Mouse (Mus musculus) liver, postnatal 0 days (tissue): ENCODE measurements around the gene Tbxas1. TPM values are rescaled to one million over a fixed set of nuclear protein-coding genes. Genes with fewer than 3 reads are reported as not detected.
A peak's percentile ranks its signal among the peaks of the same experiment; 100 is the strongest.

Experiments used
- ATAC-seq: fragments of 200-750 bp; cut with Nextera tagmentation; 2 replicates; pipeline ENCODE4 v1.8.0; 2017; ENCODE audit warnings: mild to moderate bottlenecking, moderate library complexity
- DNase-seq: peaks from one replicate; pipeline ENCODE4 v3.0.0-alpha.2; 2016
- H3K27ac ChIP-seq: fragments of 300-500 bp; sonication (generic); 2 replicates; pipeline ENCODE4 v1.5.1; 2014; ENCODE audit warnings: antibody characterized with exemption, moderate library complexity, mild to moderate bottlenecking, low read depth
- H3K27me3 ChIP-seq: fragments of 300-500 bp; sonication (generic); 2 replicates; pipeline ENCODE4 v1.6.1; 2014; ENCODE audit warnings: low read length, control low read depth, mixed read lengths; ENCODE audit not compliant: insufficient read depth
- H3K36me3 ChIP-seq: fragments of 300-500 bp; sonication (generic); replicated peaks from 2 replicates; pipeline ENCODE4 v1.6.1; 2014; ENCODE audit warnings: mild to moderate bottlenecking, control low read depth, low read length, moderate library complexity, mixed read lengths; ENCODE audit not compliant: insufficient read depth
- H3K4me1 ChIP-seq: fragments of 300-500 bp; sonication (generic); 2 replicates; pipeline ENCODE4 v1.6.1; 2014; ENCODE audit warnings: antibody characterized with exemption, mild to moderate bottlenecking, control low read depth; ENCODE audit not compliant: insufficient read depth
- H3K4me2 ChIP-seq: fragments of 300-500 bp; sonication (generic); 2 replicates; pipeline ENCODE4 v1.6.1; 2014; ENCODE audit warnings: low read depth, mild to moderate bottlenecking, low read length, moderate library complexity, mixed read lengths
- H3K4me3 ChIP-seq: fragments of 300-500 bp; sonication (generic); 2 replicates; pipeline ENCODE4 v1.5.1; 2014; ENCODE audit warnings: low read depth, low read length
- H3K9ac ChIP-seq: fragments of 300-500 bp; sonication (generic); replicated peaks from 2 replicates; pipeline ENCODE4 v1.6.1; 2014; ENCODE audit warnings: mild to moderate bottlenecking, moderate library complexity
- H3K9me3 ChIP-seq: fragments of 300-500 bp; sonication (generic); 2 replicates; pipeline ENCODE4 v1.6.1; 2016; ENCODE audit warnings: mild to moderate bottlenecking, control low read depth, low read length, mixed read lengths
- CTCF ChIP-seq: sonication (generic); IDR thresholded peaks from 2 replicates; pipeline ENCODE4 v1.5.1; 2016; ENCODE audit warnings: antibody characterized with exemption, low read depth
- EP300 ChIP-seq: IDR thresholded peaks from 2 replicates; pipeline ENCODE4 v1.6.1; 2016; ENCODE audit warnings: antibody characterized with exemption, low read depth, mild to moderate bottlenecking
- WGBS: fragments of 180-500 bp; shearing (Covaris S2); extraction: QIAGEN DNeasy Blood & Tissue Kit; methylation state at CpG from one replicate; pipeline ENCODE4 v1.1.7; 2014; ENCODE audit not compliant: insufficient replicate concordance; 5-methylcytosine and 5-hydroxymethylcytosine counted together
- polyA plus RNA-seq: library from polyadenylated mRNA; unstranded; fragments of >200 nt; fragmentation: Nextera tagmentation; extraction: Ambion mirVana; gene quantifications from 2 replicates; pipeline ENCODE4 v1.2.1, GENCODE M21; 2015

The Tbxas1 gene
- polyA plus RNA-seq, 1 experiment from 2014 or later, result 10.3 TPM

- TF ChIP-seq EP300 (no peak), CTCF (no peak)
These were observed 1.9 kb upstream of the Tbxas1 start for GRCm38 (mm10) chr6:38873316-38873715.

DNA sequence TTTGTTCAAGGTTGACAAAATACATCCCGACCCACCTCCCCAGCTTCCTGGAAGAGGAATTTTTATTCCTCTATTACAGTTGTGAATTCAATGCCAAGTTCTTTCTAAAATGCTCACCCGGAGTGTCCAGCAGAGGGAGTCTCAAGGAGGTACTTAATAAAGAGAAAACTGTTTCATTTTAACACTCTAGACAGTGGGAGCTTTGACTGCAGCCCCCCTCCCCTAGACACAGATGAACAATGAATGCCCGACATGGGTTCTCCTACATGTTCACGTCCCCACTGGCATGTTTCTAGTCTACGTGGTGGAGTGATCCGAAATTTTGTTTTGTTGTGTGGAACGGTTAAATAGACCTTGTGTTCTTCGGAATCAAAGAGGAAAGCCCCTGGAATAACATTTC lies 1.2 kb upstream of the Tbxas1 start:
- no peaks in the 10 kb centered on the region for H3K27me3 ChIP-seq
- ATAC-seq (no peak), DNase-seq (peak; percentile 71)
- H3K36me3 ChIP-seq, result peaks cover 14% of the 10 kb centered on the region
- H3K4me2 ChIP-seq, result peak overlapping the region; percentile 72
- H3K9ac ChIP-seq, result peak overlapping the region; percentile 100
- H3K27ac ChIP-seq, result peak overlapping the region; percentile 99
- WGBS, result 8% methylated on average over 8 of the region's 8 CpGs
- no peak for TF ChIP-seq EP300
- TF ChIP-seq CTCF, result peak; percentile 75
- peaks cover 39% of the 10 kb centered on the region for H3K4me1 ChIP-seq
- H3K4me3 ChIP-seq, result peak overlapping the region; percentile 99
- no peaks in the 10 kb centered on the region for H3K9me3 ChIP-seq

More at GRCm38 (mm10) chr6:38873316-38873715, 1.9 kb upstream of the Tbxas1 start:
- WGBS, result 54% methylated on average over 1 of the region's 1 CpGs
- Histone ChIP-seq H3K9ac (peak overlapping the region; percentile 100), H3K4me3 (peak overlapping the region; percentile 99), H3K36me3 (peaks cover 17% of the 10 kb centered on the region), H3K9me3 (no peaks in the 10 kb centered on the region), H3K4me1 (peaks cover 39% of the 10 kb centered on the region), H3K4me2 (peak overlapping the region; percentile 72), H3K27ac (peak overlapping the region; percentile 99), H3K27me3 (no peaks in the 10 kb centered on the region)
- DNase-seq (no peak), ATAC-seq (no peak)

DNA sequence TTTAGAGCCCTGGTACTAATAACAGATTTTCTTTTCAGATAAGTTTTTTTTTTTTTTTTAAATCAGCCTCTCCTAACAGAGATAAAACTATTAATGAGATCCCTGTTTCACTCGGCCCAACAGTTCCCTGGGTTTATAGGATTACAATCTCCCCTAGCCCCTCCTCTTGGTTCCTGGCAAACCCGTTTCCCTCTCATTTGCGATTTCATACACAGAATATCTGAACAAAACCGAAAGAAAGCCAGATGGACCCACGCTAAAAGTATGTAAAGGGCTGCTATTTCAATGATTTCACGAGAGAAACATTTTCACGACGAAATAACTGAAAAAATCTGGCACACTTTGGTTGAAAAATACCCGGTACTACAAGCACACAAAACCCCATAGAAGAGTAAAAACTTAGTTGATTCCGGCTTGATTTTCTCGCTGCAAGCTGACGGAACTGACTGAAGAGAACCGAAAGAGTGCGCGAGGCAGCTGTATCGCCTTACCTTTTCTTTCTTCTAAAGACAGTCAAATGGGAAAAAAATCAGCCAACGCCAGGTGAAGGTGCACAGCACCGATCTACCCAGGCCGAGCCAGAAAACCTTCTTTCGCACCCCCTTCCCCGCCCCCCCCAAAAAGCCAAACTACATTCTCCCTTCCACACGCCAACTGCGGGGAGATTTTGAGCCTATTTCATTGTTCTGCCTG lies 493 bp upstream of the Tbxas1 start:
- Histone ChIP-seq H3K4me3 (peak overlapping the region; percentile 99), H3K4me2 (peak overlapping the region; percentile 72), H3K36me3 (peaks cover 14% of the 10 kb centered on the region), H3K4me1 (peaks cover 39% of the 10 kb centered on the region), H3K9me3 (no peaks in the 10 kb centered on the region), H3K27me3 (no peaks in the 10 kb centered on the region), H3K27ac (peak overlapping the region; percentile 99), H3K9ac (peak overlapping the region; percentile 100)
- TF ChIP-seq EP300, result no peak; the same call in 1 of the 2 replicates
- TF ChIP-seq CTCF, result no peak
- DNase-seq (peak; percentile 51), ATAC-seq (no peak)
- under 1% methylated on average over 23 of the region's 23 CpGs for WGBS

- Histone ChIP-seq H3K9me3 (no peaks in the 10 kb centered on the region), H3K9ac (peak within 1 kb of the TSS; percentile 100), H3K4me3 (peak within 1 kb of the TSS; percentile 99), H3K4me1 (peaks cover 28% of the 10 kb centered on the region), H3K4me2 (peak within 1 kb of the TSS; percentile 72), H3K36me3 (peaks cover 8% of the 10 kb centered on the region), H3K27me3 (no peaks in the 10 kb centered on the region), H3K27ac (peak within 1 kb of the TSS; percentile 99)
- DNase-seq (peak; percentile 90), ATAC-seq (peak; percentile 94)
- under 1% methylated on average over 56 of the region's 108 CpGs for WGBS
- TF ChIP-seq CTCF (peak; percentile 38), EP300 (no peak)
These were observed 1.1 kb downstream of the Tbxas1 start, which contains the start of gene Hipk2 for GRCm38 (mm10) chr6:38876071-38876911. Gene Hipk2, minus strand, starts transcription at chr6:38876165.

- ATAC-seq (no peak), DNase-seq (no peak)
- 86% methylated on average over 2 of the region's 2 CpGs for WGBS
- Histone ChIP-seq H3K4me3 (no peak overlapping the region), H3K9ac (no peak overlapping the region), H3K27ac (no peak overlapping the region), H3K27me3 (no peaks in the 10 kb centered on the region), H3K4me1 (peaks cover 26% of the 10 kb centered on the region), H3K4me2 (no peak overlapping the region; the same call in 1 of the 2 replicates), H3K36me3 (0 out of 2 replicates have a peak, but pooled peaks cover 1% of the 10 kb centered on the region), H3K9me3 (no peaks in the 10 kb centered on the region)
- TF ChIP-seq EP300 (no peak), CTCF (no peak)
These were observed 2.5 kb downstream of the Tbxas1 start for GRCm38 (mm10) chr6:38877674-38878073.

DNA sequence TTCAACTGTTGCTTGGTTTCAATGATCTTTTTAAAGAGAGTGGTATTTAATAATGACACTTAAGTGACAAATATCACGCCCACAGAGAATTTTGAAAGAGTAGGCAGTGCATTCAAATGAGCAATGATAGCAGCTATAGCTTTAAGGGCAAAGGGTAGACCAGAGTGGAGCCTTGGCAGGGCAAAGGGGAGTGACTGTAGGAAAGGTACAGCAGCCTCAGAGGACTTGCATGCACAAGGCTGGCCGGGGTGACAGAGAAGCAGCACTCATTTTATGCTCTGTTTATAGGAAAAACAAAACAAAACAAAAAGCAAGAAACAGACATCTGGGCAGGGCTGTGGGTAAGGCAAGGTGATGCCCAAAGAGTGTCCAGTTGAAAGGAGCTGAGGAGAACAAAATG lies 6.3 kb downstream of the Tbxas1 start:
- Histone ChIP-seq H3K4me1 (peaks cover 29% of the 10 kb centered on the region), H3K27me3 (no peaks in the 10 kb centered on the region), H3K9ac (no peak overlapping the region), H3K36me3 (no peaks in the 10 kb centered on the region), H3K4me3 (no peak overlapping the region), H3K4me2 (no peak overlapping the region), H3K9me3 (no peaks in the 10 kb centered on the region), H3K27ac (no peak overlapping the region)
- TF ChIP-seq CTCF, result no peak
- TF ChIP-seq EP300, result no peak
- WGBS, result 55% methylated on average over 2 of the region's 2 CpGs
- DNase-seq (no peak), ATAC-seq (peak; percentile 45; the same call in 1 of the 2 replicates)
